Mouse (Mus musculus): ENCODE results near the gene Ankdd1a. TPM values are rescaled to one million over a fixed set of nuclear protein-coding genes. Genes with fewer than 3 reads are reported as not detected.

The Ankdd1a gene
- total and polyA plus RNA-seq, 3 experiments, result 0.22 TPM; not detected in 2

DNA sequence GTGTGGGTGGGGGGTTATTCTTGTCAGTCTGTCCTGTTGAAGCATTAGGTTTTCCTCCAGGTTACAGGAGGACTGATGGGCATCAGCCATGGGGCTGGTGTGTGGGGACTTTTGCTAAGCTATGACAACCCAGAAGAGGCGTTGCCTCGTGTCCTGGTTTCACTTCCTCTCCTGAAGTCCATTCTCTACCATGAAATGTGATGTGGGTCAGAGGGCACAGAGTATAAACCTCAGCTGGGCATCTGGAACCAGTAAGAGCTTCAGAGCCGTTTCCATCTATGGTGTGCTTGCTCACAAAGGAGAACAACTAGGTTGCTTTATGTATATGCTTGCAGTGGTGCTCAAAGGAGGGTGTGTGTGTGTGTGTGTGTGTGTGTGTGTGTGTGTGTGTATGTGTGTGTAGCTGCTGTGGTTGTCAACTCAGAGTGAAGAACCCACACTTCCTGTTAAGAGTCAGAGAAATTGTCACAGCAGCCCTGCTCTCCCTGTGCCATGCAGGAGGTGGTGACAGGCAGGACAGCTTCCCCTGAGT lies 15.3 kb upstream of the Ankdd1a start:
- no peak for TF ChIP-seq GATA2 (IDR thresholded peaks at IDR 0.05; ENCODE audit: borderline replicate concordance, low read depth, low read length)
- TF ChIP-seq TAL1 (conservative IDR thresholded peaks at IDR 0.05; ENCODE audit: low read depth, low read length), result no peak
- TF ChIP-seq GATA1 (IDR thresholded peaks at IDR 0.05; ENCODE audit: borderline replicate concordance, low read length), result no peak
- TF ChIP-seq CTCF (IDR thresholded peaks at IDR 0.05; ENCODE audit: low read depth, low read length), result no peak
- TF ChIP-seq POLR2AphosphoS5 (IDR thresholded peaks at IDR 0.05; ENCODE audit: insufficient replicate concordance, low read depth, low read length), result no peak

DNA sequence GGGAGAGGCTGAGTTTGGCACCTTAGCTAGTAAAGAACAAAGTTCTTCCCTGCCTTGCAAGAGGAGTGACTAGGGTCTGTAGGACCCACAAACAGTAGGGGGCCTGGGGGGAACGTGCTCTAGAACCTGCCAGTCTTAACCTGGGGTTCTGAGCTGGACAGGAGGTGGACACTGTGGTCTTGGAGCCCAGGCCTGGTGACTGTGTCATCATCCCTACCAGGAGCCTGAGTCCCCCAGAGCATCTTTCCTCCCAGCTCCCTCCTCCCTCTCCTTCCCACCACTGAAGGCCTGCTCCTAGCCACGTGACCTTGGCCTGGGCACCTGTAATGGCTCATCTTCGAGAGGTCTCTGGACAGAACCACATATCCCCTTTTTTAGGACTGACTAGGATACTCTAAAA lies 14.1 kb upstream of the Ankdd1a start:
- H3K27me3 ChIP-seq (ENCODE audit: insufficient read depth, low read length), result peaks cover 31% of the 10 kb centered on the region; the same call in 1 of the 2 replicates
- H3K36me3 ChIP-seq (replicated peaks), result no peaks in the 10 kb centered on the region
- no peak overlapping the region for H3K4me3 ChIP-seq (ENCODE audit: low read depth, low read length)
- H3K9me3 ChIP-seq (replicated peaks), result no peaks in the 10 kb centered on the region
- TF ChIP-seq TAL1 (conservative IDR thresholded peaks at IDR 0.05; ENCODE audit: low read depth, low read length) (no peak), CTCF (IDR thresholded peaks at IDR 0.05; ENCODE audit: low read depth, low read length) (no peak), POLR2AphosphoS5 (IDR thresholded peaks at IDR 0.05; ENCODE audit: insufficient replicate concordance, low read depth, low read length) (no peak), GATA2 (IDR thresholded peaks at IDR 0.05; ENCODE audit: borderline replicate concordance, low read depth, low read length) (no peak), GATA1 (IDR thresholded peaks at IDR 0.05; ENCODE audit: borderline replicate concordance, low read length) (no peak)
- DNase-seq (ENCODE audit: low spot score) (no peak), ATAC-seq (ENCODE audit: extremely low read depth, insufficient number of reproducible peaks, low FRiP score, poor library complexity, severe bottlenecking) (no peak)
- H3K4me1 ChIP-seq (ENCODE audit: insufficient read depth, low read depth, low read length), result peaks cover 47% of the 10 kb centered on the region

More for the DNA sequence above, 15.3 kb upstream of the Ankdd1a start:
- no peak for ATAC-seq (ENCODE audit: extremely low read depth, insufficient number of reproducible peaks, low FRiP score, poor library complexity, severe bottlenecking)
- no peaks in the 10 kb centered on the region for H3K9me3 ChIP-seq (replicated peaks)
- no peak overlapping the region for H3K4me3 ChIP-seq (ENCODE audit: low read depth, low read length)
- H3K27me3 ChIP-seq (ENCODE audit: insufficient read depth, low read length), result peaks cover 27% of the 10 kb centered on the region; the same call in 1 of the 2 replicates
- peaks cover 43% of the 10 kb centered on the region for H3K4me1 ChIP-seq (ENCODE audit: insufficient read depth, low read depth, low read length)
- H3K36me3 ChIP-seq (replicated peaks), result no peaks in the 10 kb centered on the region
- no peak for DNase-seq (ENCODE audit: low spot score)

DNA sequence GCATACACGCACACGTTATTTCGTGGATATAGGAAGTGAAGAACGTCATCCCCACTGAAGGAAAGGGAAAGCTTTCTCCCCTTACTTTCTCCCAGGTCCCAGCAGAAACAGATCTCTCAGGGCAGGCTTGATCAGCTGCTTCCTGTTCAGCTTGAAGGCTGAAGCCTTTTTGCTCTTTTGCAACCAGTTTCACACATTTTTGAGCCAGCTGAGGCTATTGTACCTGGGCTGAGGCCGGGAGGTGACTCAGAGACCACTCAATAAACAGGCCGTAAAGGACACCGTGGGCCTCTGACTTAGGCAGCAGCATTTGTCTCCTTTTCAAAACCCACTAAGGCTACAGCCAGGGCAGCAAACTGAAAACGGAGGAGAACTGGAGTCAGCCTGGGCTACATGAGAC lies 13.0 kb upstream of the Ankdd1a start:
- no peak overlapping the region for H3K4me3 ChIP-seq (ENCODE audit: low read depth, low read length)
- H3K4me1 ChIP-seq (ENCODE audit: insufficient read depth, low read depth, low read length), result peaks cover 49% of the 10 kb centered on the region
- ATAC-seq (ENCODE audit: extremely low read depth, insufficient number of reproducible peaks, low FRiP score, poor library complexity, severe bottlenecking), result no peak
- peaks cover 36% of the 10 kb centered on the region; the same call in 1 of the 2 replicates for H3K27me3 ChIP-seq (ENCODE audit: insufficient read depth, low read length)
- TF ChIP-seq TAL1 (conservative IDR thresholded peaks at IDR 0.05; ENCODE audit: low read depth, low read length) (no peak), GATA1 (IDR thresholded peaks at IDR 0.05; ENCODE audit: borderline replicate concordance, low read length) (no peak), POLR2AphosphoS5 (IDR thresholded peaks at IDR 0.05; ENCODE audit: insufficient replicate concordance, low read depth, low read length) (no peak), CTCF (IDR thresholded peaks at IDR 0.05; ENCODE audit: low read depth, low read length) (no peak), GATA2 (IDR thresholded peaks at IDR 0.05; ENCODE audit: borderline replicate concordance, low read depth, low read length) (no peak)
- DNase-seq (ENCODE audit: low spot score), result no peak
- no peaks in the 10 kb centered on the region for H3K36me3 ChIP-seq (replicated peaks)
- no peaks in the 10 kb centered on the region for H3K9me3 ChIP-seq (replicated peaks)

DNA sequence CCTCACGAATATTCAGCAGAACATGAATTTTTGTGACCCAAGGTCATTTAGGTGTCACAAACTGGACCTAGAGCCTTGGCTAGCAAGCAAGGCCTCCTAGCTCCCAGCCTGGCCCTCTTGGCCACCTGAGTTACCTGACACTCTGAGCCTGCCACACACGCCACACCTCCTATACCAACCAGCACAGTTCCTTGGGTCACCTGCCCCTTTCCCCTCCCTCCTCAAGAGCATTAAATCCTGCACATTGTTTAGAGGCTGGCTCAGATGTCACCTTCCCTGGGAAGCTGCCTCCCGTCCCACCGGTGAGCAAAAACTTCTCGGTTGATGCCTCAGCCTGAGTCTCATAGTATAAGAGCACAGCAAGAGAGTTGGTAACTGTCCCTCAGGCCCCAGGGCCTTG lies 11.3 kb upstream of the Ankdd1a start:
- no peak for ATAC-seq (ENCODE audit: extremely low read depth, insufficient number of reproducible peaks, low FRiP score, poor library complexity, severe bottlenecking)
- peaks cover 42% of the 10 kb centered on the region for H3K4me1 ChIP-seq (ENCODE audit: insufficient read depth, low read depth, low read length)
- TF ChIP-seq GATA1 (IDR thresholded peaks at IDR 0.05; ENCODE audit: borderline replicate concordance, low read length) (no peak), POLR2AphosphoS5 (IDR thresholded peaks at IDR 0.05; ENCODE audit: insufficient replicate concordance, low read depth, low read length) (no peak), GATA2 (IDR thresholded peaks at IDR 0.05; ENCODE audit: borderline replicate concordance, low read depth, low read length) (no peak)

DNA sequence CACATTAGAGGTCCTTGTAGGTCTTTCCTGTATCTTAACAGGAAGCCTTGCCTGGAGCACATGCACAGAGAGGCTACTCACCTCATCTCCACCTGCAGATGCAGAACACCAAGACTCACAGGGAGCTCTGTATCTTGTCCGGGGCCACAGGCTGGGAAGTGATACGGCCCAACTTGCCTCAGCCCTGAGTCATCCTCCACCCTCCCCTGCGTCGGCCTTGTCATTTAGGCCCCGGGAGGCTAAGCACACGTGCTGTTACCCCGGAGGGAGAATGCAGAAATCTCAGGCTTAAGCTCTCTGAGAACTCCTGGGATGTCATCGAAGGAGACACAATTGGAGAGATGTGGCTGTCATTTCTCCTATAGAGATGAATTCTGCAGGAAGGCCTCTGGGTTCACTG lies 9.7 kb upstream of the Ankdd1a start:
- H3K4me3 ChIP-seq (ENCODE audit: low read depth, low read length), result no peak overlapping the region
- H3K27me3 ChIP-seq (ENCODE audit: insufficient read depth, low read length), result peaks cover 27% of the 10 kb centered on the region; the same call in 1 of the 2 replicates
- H3K4me1 ChIP-seq (ENCODE audit: insufficient read depth, low read depth, low read length), result peaks cover 28% of the 10 kb centered on the region
- no peak for DNase-seq (ENCODE audit: low spot score)
- H3K9me3 ChIP-seq (replicated peaks), result no peaks in the 10 kb centered on the region
- 0 out of 2 replicates have a peak, but pooled peaks have one; percentile 4 for ATAC-seq (ENCODE audit: extremely low read depth, insufficient number of reproducible peaks, low FRiP score, poor library complexity, severe bottlenecking)
- no peaks in the 10 kb centered on the region for H3K36me3 ChIP-seq (replicated peaks)
- TF ChIP-seq CTCF (IDR thresholded peaks at IDR 0.05; ENCODE audit: low read depth, low read length), result no peak
- TF ChIP-seq TAL1 (conservative IDR thresholded peaks at IDR 0.05; ENCODE audit: low read depth, low read length), result no peak
- no peak for TF ChIP-seq GATA2 (IDR thresholded peaks at IDR 0.05; ENCODE audit: borderline replicate concordance, low read depth, low read length)
- no peak for TF ChIP-seq GATA1 (IDR thresholded peaks at IDR 0.05; ENCODE audit: borderline replicate concordance, low read length)
- TF ChIP-seq POLR2AphosphoS5 (IDR thresholded peaks at IDR 0.05; ENCODE audit: insufficient replicate concordance, low read depth, low read length), result no peak

More for the DNA sequence above, 11.3 kb upstream of the Ankdd1a start:
- Histone ChIP-seq H3K27me3 (ENCODE audit: insufficient read depth, low read length) (peaks cover 28% of the 10 kb centered on the region; the same call in 1 of the 2 replicates), H3K9me3 (replicated peaks) (no peaks in the 10 kb centered on the region), H3K4me3 (ENCODE audit: low read depth, low read length) (no peak overlapping the region), H3K36me3 (replicated peaks) (no peaks in the 10 kb centered on the region)
- DNase-seq (ENCODE audit: low spot score), result no peak

DNA sequence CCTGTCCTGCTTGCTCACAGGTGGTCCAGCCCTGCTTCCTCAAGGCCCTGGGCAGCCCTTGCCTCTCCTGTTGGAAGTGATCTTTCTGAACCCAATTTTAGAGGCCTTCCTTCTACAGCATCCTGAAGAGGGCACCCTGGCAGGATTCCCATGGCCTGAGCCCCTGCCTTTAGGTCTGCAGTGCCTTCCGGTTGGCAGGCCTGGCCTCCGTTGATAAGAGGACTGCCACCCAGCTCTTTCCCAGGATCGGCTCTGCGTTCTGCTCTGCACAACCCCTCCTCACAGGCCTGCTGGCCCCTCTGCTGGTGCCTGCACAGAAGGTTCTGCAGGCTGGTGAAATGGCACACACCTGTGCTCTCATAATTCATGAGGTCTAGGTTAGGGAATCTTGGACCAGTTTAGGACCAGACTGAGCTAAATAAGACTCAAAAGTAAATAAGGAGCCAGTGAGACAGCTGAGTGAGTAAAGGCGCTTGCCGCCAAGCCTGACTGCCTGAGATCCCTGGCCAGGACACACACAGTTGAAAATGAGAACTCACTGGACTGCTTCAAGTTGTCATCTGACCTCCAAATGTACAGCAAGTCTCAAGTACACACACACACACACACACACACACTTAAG lies 8.5 kb upstream of the Ankdd1a start:
- peak; percentile 57; the same call in 1 of the 2 replicates for ATAC-seq (ENCODE audit: extremely low read depth, insufficient number of reproducible peaks, low FRiP score, poor library complexity, severe bottlenecking)
- no peaks in the 10 kb centered on the region for H3K36me3 ChIP-seq (replicated peaks)
- DNase-seq (ENCODE audit: low spot score), result peak; percentile 42
- H3K4me3 ChIP-seq (ENCODE audit: low read depth, low read length), result no peak overlapping the region
- H3K27me3 ChIP-seq (ENCODE audit: insufficient read depth, low read length), result peaks cover 21% of the 10 kb centered on the region; the same call in 1 of the 2 replicates
- TF ChIP-seq GATA1 (IDR thresholded peaks at IDR 0.05; ENCODE audit: borderline replicate concordance, low read length) (no peak), TAL1 (conservative IDR thresholded peaks at IDR 0.05; ENCODE audit: low read depth, low read length) (0 out of 2 replicates have a peak, but pooled peaks have one; percentile 30)
- H3K9me3 ChIP-seq (replicated peaks), result no peaks in the 10 kb centered on the region
- peaks cover 25% of the 10 kb centered on the region for H3K4me1 ChIP-seq (ENCODE audit: insufficient read depth, low read depth, low read length)

Measured in G1E (cell line).